Mouse (Mus musculus): Measurements from ENCODE around the gene Necab3. TPM values are rescaled to one million over a fixed set of nuclear protein-coding genes. Genes with fewer than 3 reads are reported as not detected.
A peak's percentile ranks its signal among the peaks of the same experiment; 100 is the strongest.

Necab3 gene
- total RNA-seq (2021), result 1 to 10 TPM; 1.1 to 1.2 TPM
- long read RNA-seq, experiment 1, result 0 reads
- long read RNA-seq, experiment 2, result 0 reads

GRCm38 (mm10) chr2:154558264-154559039 lies at the start of gene Necab3:
Necab3 (minus strand) TSS chr2:154558890.
- DNase-seq, result peak; percentile 47
- intact Hi-C loops (cut with DNase I; ENCODE audit: low total_unique reads), result no loop called here

GRCm38 (mm10) chr2:154606965-154607364 lies 48.3 kb upstream of the Necab3 start:
- intact Hi-C loops (cut with DNase I; ENCODE audit: low total_unique reads), result no loop called here
- DNase-seq, result no peak

- intact Hi-C loops (cut with DNase I; ENCODE audit: low total_unique reads), result no loop called here
- no peak for DNase-seq
These were observed 45.5 kb upstream of the Necab3 start for GRCm38 (mm10) chr2:154604156-154604555.

- intact Hi-C loops (cut with DNase I; ENCODE audit: low total_unique reads), result no loop called here
- peak; percentile 97 for DNase-seq
These were observed 45.0 kb upstream of the Necab3 start, which contains the start of gene Pxmp4 for GRCm38 (mm10) chr2:154603638-154604153. Pxmp4 (minus strand) TSS chr2:154603708.

- no peak for DNase-seq
- intact Hi-C loops (cut with DNase I; ENCODE audit: low total_unique reads), result no loop called here
These were observed 44.4 kb upstream of the Necab3 start for GRCm38 (mm10) chr2:154603007-154603637.

GRCm38 (mm10) chr2:154601324-154601723 lies 42.6 kb upstream of the Necab3 start:
- DNase-seq, result no peak
- intact Hi-C loops (cut with DNase I; ENCODE audit: low total_unique reads), result no loop called here

- no peak for DNase-seq
- intact Hi-C loops (cut with DNase I; ENCODE audit: low total_unique reads), result no loop called here
These were observed 41.9 kb upstream of the Necab3 start for GRCm38 (mm10) chr2:154600586-154600985.

GRCm38 (mm10) chr2:154597399-154597798 lies 38.7 kb upstream of the Necab3 start:
- no peak for DNase-seq
- intact Hi-C loops (cut with DNase I; ENCODE audit: low total_unique reads), result no loop called here

- no peak for DNase-seq
- intact Hi-C loops (cut with DNase I; ENCODE audit: low total_unique reads), result no loop called here
These were observed 37.1 kb upstream of the Necab3 start for GRCm38 (mm10) chr2:154595775-154596174.

GRCm38 (mm10) chr2:154593025-154593424 lies 34.3 kb upstream of the Necab3 start:
- no peak for DNase-seq
- intact Hi-C loops (cut with DNase I; ENCODE audit: low total_unique reads), result no loop called here

GRCm38 (mm10) chr2:154591239-154591638 lies 32.5 kb upstream of the Necab3 start:
- intact Hi-C loops (cut with DNase I; ENCODE audit: low total_unique reads), result no loop called here

GRCm38 (mm10) chr2:154589051-154589450 lies 30.4 kb upstream of the Necab3 start:
- intact Hi-C loops (cut with DNase I; ENCODE audit: low total_unique reads), result no loop called here
- no peak for DNase-seq

More at GRCm38 (mm10) chr2:154591239-154591638, 32.5 kb upstream of the Necab3 start:
- no peak for DNase-seq

GRCm38 (mm10) chr2:154586405-154586804 lies 27.7 kb upstream of the Necab3 start:
- intact Hi-C loops (cut with DNase I; ENCODE audit: low total_unique reads), result no loop called here
- no peak for DNase-seq

GRCm38 (mm10) chr2:154584931-154585601 lies 26.4 kb upstream of the Necab3 start:
- intact Hi-C loops (cut with DNase I; ENCODE audit: low total_unique reads), result no loop called here
- no peak for DNase-seq

- intact Hi-C loops (cut with DNase I; ENCODE audit: low total_unique reads), result no loop called here
- DNase-seq, result peak; percentile 23
These were observed 25.5 kb upstream of the Necab3 start for GRCm38 (mm10) chr2:154583906-154584872.

GRCm38 (mm10) chr2:154581421-154581820 lies 22.7 kb upstream of the Necab3 start:
- intact Hi-C loops (cut with DNase I; ENCODE audit: low total_unique reads), result no loop called here

GRCm38 (mm10) chr2:154580586-154580985 lies 21.9 kb upstream of the Necab3 start:
- intact Hi-C loops (cut with DNase I; ENCODE audit: low total_unique reads), result no loop called here
- peak; percentile 73 for DNase-seq

More at GRCm38 (mm10) chr2:154581421-154581820, 22.7 kb upstream of the Necab3 start:
- DNase-seq, result no peak

GRCm38 (mm10) chr2:154577744-154578067 lies 19.0 kb upstream of the Necab3 start:
- no peak for DNase-seq
- intact Hi-C loops (cut with DNase I; ENCODE audit: low total_unique reads), result no loop called here

Data from gastrocnemius, postnatal 14 days (tissue).